20 mouse cellular contexts compared by ENCODE assay signal in the genomic region with DNA sequence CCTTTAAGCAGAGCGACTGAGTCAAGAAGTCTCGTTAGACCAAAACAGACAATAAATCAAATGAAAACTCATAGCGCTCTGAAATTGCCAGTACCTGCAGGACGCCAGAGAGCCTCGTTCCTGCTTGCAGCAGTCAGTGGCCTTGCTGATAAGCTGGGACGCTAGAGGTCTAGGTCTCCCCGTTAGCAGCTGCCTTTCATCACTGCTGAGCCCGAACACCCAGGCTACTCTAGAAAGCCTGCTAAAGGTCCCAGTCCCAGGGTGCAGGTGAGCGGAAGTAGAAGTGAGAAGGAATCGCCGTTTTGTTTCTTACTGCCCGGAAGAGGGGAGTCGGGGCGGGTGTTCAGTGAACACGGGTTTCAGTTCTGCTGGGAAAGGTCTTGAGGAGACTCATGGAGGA. TPM values are rescaled to one million over a fixed set of nuclear protein-coding genes. Genes with fewer than 3 reads are reported as not detected.
DNase-seq lines count a peak whose midpoint lies in the region; TF ChIP-seq lines count a peak whose summit lies in the region.
"Had no signal": no experiment of that assay in that cellular context is flagged by ENCODE, and none has a peak within 500 bp of the region (broad histone marks: within the 10 kb centered on the region; RNA-seq: fewer than 3 reads in every experiment).

No protein-coding gene starts in this region.

- H3K27ac ChIP-seq in MEL (ENCODE audit: control insufficient read depth, low read depth, low read length), result peak overlapping the region; percentile 41
- H3K27ac ChIP-seq: forebrain, embryonic 13.5 days; heart, adult 2 months; hindbrain, embryonic 12.5 days; midbrain, embryonic 15.5 days had no signal

- no peaks in the 10 kb centered on the region for H3K9me3 ChIP-seq in MEL (replicated peaks; ENCODE audit: insufficient read depth, low read length)
- H3K9me3 ChIP-seq: forebrain, embryonic 13.5 days; midbrain, embryonic 15.5 days had no signal

- TF ChIP-seq RAD21 in MEL (IDR thresholded peaks at IDR 0.05; ENCODE audit: low read depth, low read length), result no peak

- peak overlapping the region; percentile 51 for H3K4me3 ChIP-seq in MEL (ENCODE audit: control insufficient read depth in 1 of 2, insufficient read depth in 1 of 2, low read depth in 2 of 2, low read length in 2 of 2)
- H3K4me3 ChIP-seq: forebrain, embryonic 13.5 days; heart, adult 2 months; hindbrain, embryonic 12.5 days; megakaryocyte, embryonic 14.5 days; midbrain, embryonic 15.5 days; myocyte had no signal

- peaks cover 0 to 7% of the 10 kb centered on the region in 2 experiments; a peak in 3 of 4 replicates for H3K4me1 ChIP-seq in MEL (ENCODE audit: control insufficient read depth in 1 of 2, insufficient read depth in 2 of 2, low read length in 2 of 2)
- H3K4me1 ChIP-seq: hindbrain, embryonic 12.5 days had no signal

- H3K36me3 ChIP-seq in MEL (ENCODE audit: control insufficient read depth in 1 of 2, insufficient read depth in 2 of 2, low read length in 2 of 2), result peaks cover 0 to 8% of the 10 kb centered on the region in 2 experiments; a peak in 2 of 4 replicates
- H3K36me3 ChIP-seq: hindbrain, embryonic 12.5 days; midbrain, embryonic 15.5 days had no signal

- TF ChIP-seq CTCF in MEL (IDR thresholded peaks at IDR 0.05 in 2 of 3, conservative IDR thresholded peaks at IDR 0.05 in 1 of 3; ENCODE audit: control insufficient read depth in 1 of 3, insufficient read depth in 1 of 3, low read depth in 2 of 3, low read length in 3 of 3, poor library complexity in 1 of 3, severe bottlenecking in 1 of 3), result no peak

- no peaks in the 10 kb centered on the region for H3K79me2 ChIP-seq in MEL (ENCODE audit: control insufficient read depth, insufficient read depth, low read length, poor library complexity)

- 0 out of 4 replicates have a peak, but pooled peaks of 1 of the 2 experiments have one; percentile 23 for TF ChIP-seq POLR2A in MEL (IDR thresholded peaks at IDR 0.05; ENCODE audit: control insufficient read depth in 1 of 2, insufficient read depth in 1 of 2, low read depth in 1 of 2, low read length in 2 of 2, poor library complexity in 1 of 2)

- peak; percentile 31 for DNase-seq in ovary, adult 18-20 months (ENCODE audit: low spot score)
- no peak for DNase-seq in ovary, postnatal 10 days (ENCODE audit: low spot score)
- peak; percentile 55 for DNase-seq in MEL (ENCODE audit: low read depth, low spot score)
- peak; percentile 71 for DNase-seq in adrenal gland, postnatal 14 days
- DNase-seq in thymus, postnatal 14 days, result no peak
- no peak for DNase-seq in thymus, postnatal 0 days (ENCODE audit: low spot score)
- DNase-seq in spleen, postnatal 36 days (ENCODE audit: low spot score in 2 of 2), result no peak

- peak overlapping the region; percentile 68 for H3K9ac ChIP-seq in MEL (ENCODE audit: control insufficient read depth, low read depth, low read length, poor library complexity, severe bottlenecking)
- H3K9ac ChIP-seq: forebrain, embryonic 13.5 days; hindbrain, embryonic 12.5 days; midbrain, embryonic 15.5 days had no signal

- TF ChIP-seq EP300 in MEL (IDR thresholded peaks at IDR 0.05; ENCODE audit: low read depth in 1 of 2, low read length in 2 of 2), result no peak

- H3K27me3 ChIP-seq in MEL (ENCODE audit: control insufficient read depth in 1 of 2, insufficient read depth in 2 of 2, low read length in 2 of 2), result peaks cover 0 to 1% of the 10 kb centered on the region in 2 experiments; a peak in 3 of 4 replicates
- H3K27me3 ChIP-seq: forebrain, embryonic 13.5 days; hindbrain, embryonic 12.5 days; midbrain, embryonic 15.5 days had no signal

TF ChIP-seq in MEL, 35 proteins besides CTCF, POLR2A, EP300 and RAD21:
- TF ChIP-seq GATA1 (IDR thresholded peaks at IDR 0.05; ENCODE audit: low read depth, low read length) (no peak), BHLHE40 (IDR thresholded peaks at IDR 0.05; ENCODE audit: borderline replicate concordance, low read depth, low read length) (no peak), KAT2A (conservative IDR thresholded peaks at IDR 0.05; ENCODE audit: low read depth, low read length) (no peak), UBTF (IDR thresholded peaks at IDR 0.05; ENCODE audit: borderline replicate concordance, insufficient read depth, low read depth, low read length) (no peak), ZKSCAN1 (IDR thresholded peaks at IDR 0.05; ENCODE audit: low read depth, low read length) (no peak), ETS1 (IDR thresholded peaks at IDR 0.05; ENCODE audit: low read depth, low read length) (no peak), USF1 (IDR thresholded peaks at IDR 0.05; ENCODE audit: low read depth, low read length) (0 out of 2 replicates have a peak, but pooled peaks have one; percentile 7), HCFC1 (IDR thresholded peaks at IDR 0.05; ENCODE audit: low read depth, low read length) (no peak), ZMIZ1 (IDR thresholded peaks at IDR 0.05; ENCODE audit: low read depth, low read length) (no peak), ELF1 (IDR thresholded peaks at IDR 0.05; ENCODE audit: low read depth, low read length) (0 out of 2 replicates have a peak, but pooled peaks have one; percentile 10), TCF12 (IDR thresholded peaks at IDR 0.05; ENCODE audit: low read depth, low read length) (no peak), POLR2AphosphoS5 (IDR thresholded peaks at IDR 0.05; ENCODE audit: borderline replicate concordance, low read depth, low read length) (no peak), MYC (IDR thresholded peaks at IDR 0.05; ENCODE audit: low read depth, low read length) (no peak), MAFK (IDR thresholded peaks at IDR 0.05; ENCODE audit: borderline replicate concordance, low read depth, low read length) (no peak)
TF ChIP-seq in MEL: peak in this region for 2.

RNA-seq across cellular contexts. Expression of gene Slc15a1, which starts 49.1 kb away (rescaled TPM):
- total RNA-seq in MEL (2012; rRNA removed), result not detected in 2 replicates
- polyA plus RNA-seq in MEL (2012; ENCODE audit: insufficient read depth in 1 of 2, insufficient read length in 2 of 2, low read depth in 1 of 2, low replicate concordance in 2 of 2, missing spikeins in 1 of 2), result not detected
- 0.22 and 0.23 TPM in 2 replicates for total RNA-seq in adrenal gland, postnatal 14 days (2021)
- 3.3 and 3.4 TPM in 2 replicates for polyA plus RNA-seq in thymus, postnatal 0 days (2015; fragmentation: Nextera tagmentation; extraction: Ambion mirVana)
- total RNA-seq: gastrocnemius, postnatal 14 days; heart, adult 2 months; heart, postnatal 14 days; left cerebral cortex, adult 8-10 months had no signal
- polyA plus RNA-seq: embryonic facial prominence, embryonic 11.5 days; forebrain, embryonic 13.5 days; heart, adult 2 months; limb, embryonic 11.5 days; liver, embryonic 11.5 days; myocyte; neural tube, embryonic 14.5 days had no signal

Comparison
In these comparisons a context has a peak if more than half of its experiments do, and no peak if none do; other contexts are left out.
1. DNase-seq: peak in ovary, adult 18-20 months (single experiment), MEL (single experiment) and adrenal gland, postnatal 14 days (single experiment); none in ovary, postnatal 10 days (single experiment), thymus, postnatal 14 days (single experiment), thymus, postnatal 0 days (single experiment) and spleen, postnatal 36 days (0 of 2).